Mouse (Mus musculus) lung, postnatal 0 days (tissue): Measurements from ENCODE around the gene Ppdpf.

Experiments used
- CTCF ChIP-seq: IDR thresholded peaks from 2 replicates; pipeline ENCODE4 v1.5.1; 2016; ENCODE audit warnings: antibody characterized with exemption, mild to moderate bottlenecking
- EP300 ChIP-seq: IDR thresholded peaks from 2 replicates; pipeline ENCODE4 v1.6.1; 2016; ENCODE audit warnings: antibody characterized with exemption, mild to moderate bottlenecking, control low read depth

GRCm38 (mm10) chr2:181231171-181231570 is 44.1 kb downstream of the Ppdpf start:
- TF ChIP-seq CTCF (no peak), EP300 (no peak)
